Mouse (Mus musculus): ENCODE results near the gene Rhpn2. TPM values are rescaled to one million over a fixed set of nuclear protein-coding genes. Genes with fewer than 3 reads are reported as not detected.

Gene Rhpn2
- polyA plus RNA-seq, 1 experiment from 2014 or later, result 5.2 TPM

DNA sequence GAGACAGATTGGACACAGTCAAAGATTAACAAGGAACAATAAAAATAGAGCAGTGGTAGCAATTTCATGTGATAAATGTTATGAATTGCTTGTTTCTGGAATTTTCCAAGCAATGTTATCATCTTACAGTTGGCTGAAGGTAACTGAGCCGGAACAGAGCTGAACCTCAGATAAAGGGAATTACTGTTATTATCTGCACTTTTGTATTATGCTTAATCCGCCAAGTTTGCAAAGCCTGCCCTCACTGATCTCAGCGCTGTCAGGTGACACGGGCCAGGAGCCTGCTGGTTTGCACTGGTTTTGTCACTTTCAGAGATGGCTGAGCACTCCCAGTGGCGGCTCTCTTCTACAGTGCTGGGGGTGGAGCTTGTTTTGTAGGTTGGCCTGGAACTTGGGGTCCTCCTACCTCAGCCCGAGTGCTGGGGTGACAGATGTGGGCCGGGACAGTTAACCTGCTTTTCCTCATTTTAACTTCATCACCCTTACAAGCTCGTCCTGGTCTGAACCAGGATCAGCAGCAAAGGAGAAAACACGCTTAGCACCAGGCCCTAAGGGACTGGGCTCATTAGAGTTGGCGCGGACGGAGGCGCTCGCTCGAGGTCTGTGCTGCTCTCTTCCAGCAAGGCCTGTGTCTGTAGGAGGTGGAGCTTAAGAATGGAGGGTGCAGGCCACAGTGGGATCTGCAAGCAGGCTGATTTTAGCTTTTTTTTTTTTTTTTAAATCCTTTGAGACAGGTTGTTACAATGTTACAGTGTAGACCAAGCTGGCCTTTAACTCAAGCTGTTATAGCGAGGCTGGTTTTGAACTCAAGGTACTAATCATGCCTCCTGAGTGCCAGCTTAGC, 39.4 kb downstream of the Rhpn2 start:
- no peak overlapping the region for H3K4me3 ChIP-seq
- peaks cover 10% of the 10 kb centered on the region; the same call in 1 of the 2 replicates for H3K4me1 ChIP-seq (replicated peaks)
- H3K9ac ChIP-seq, result no peak overlapping the region
- H3K27ac ChIP-seq, result no peak overlapping the region
- 0 out of 2 replicates have a peak overlapping the region, but pooled peaks have one; percentile 13 for H3K4me2 ChIP-seq
- H3K27me3 ChIP-seq, result no peaks in the 10 kb centered on the region
- H3K36me3 ChIP-seq, result no peaks in the 10 kb centered on the region
- H3K9me3 ChIP-seq (replicated peaks), result 0 out of 2 replicates have a peak, but pooled peaks cover 5% of the 10 kb centered on the region
- peak; percentile 60; the same call in 1 of the 2 replicates for ATAC-seq (replicated peaks; ENCODE audit: insufficient number of reproducible peaks, insufficient read depth, low FRiP score, low read depth)
- 49% methylated on average over 16 of the region's 16 CpGs for WGBS

DNA sequence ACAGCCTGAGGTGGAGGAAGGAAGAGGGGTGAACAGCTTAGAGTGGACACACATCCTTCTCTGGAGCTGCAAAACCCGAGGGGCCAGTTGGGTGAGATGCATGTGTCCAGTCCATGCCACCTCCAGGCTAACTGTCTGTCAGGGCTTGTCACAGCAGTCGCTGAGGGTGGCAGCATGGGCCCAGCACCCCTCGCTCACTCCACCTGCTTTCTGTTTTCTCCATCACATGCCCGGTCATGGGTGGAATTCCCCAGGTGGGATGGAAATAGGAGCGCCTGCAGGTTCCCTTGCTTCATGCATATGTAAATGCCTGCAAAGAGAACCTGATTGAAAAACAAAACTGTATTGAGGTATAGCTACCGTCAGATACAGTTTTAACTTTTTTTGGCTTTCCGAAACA, 40.3 kb downstream of the Rhpn2 start:
- no peaks in the 10 kb centered on the region for H3K36me3 ChIP-seq
- WGBS, result 86% methylated on average over 7 of the region's 7 CpGs
- no peak overlapping the region for H3K4me2 ChIP-seq
- ATAC-seq (replicated peaks; ENCODE audit: insufficient number of reproducible peaks, insufficient read depth, low FRiP score, low read depth), result no peak
- no peak overlapping the region for H3K9ac ChIP-seq
- H3K27me3 ChIP-seq, result no peaks in the 10 kb centered on the region
- no peak overlapping the region for H3K27ac ChIP-seq
- no peak overlapping the region for H3K4me3 ChIP-seq
- peaks cover 13% of the 10 kb centered on the region for H3K4me1 ChIP-seq (replicated peaks)
- H3K9me3 ChIP-seq (replicated peaks), result no peaks in the 10 kb centered on the region

GRCm38 (mm10) chr7:35376623-35377022, 42.7 kb downstream of the Rhpn2 start:
- no peaks in the 10 kb centered on the region for H3K9me3 ChIP-seq (replicated peaks)
- H3K9ac ChIP-seq, result no peak overlapping the region
- peaks cover 28% of the 10 kb centered on the region for H3K4me1 ChIP-seq (replicated peaks)
- WGBS, result 81% methylated on average over 9 of the region's 9 CpGs
- ATAC-seq (replicated peaks; ENCODE audit: insufficient number of reproducible peaks, insufficient read depth, low FRiP score, low read depth), result no peak
- H3K36me3 ChIP-seq, result no peaks in the 10 kb centered on the region
- no peak overlapping the region for H3K27ac ChIP-seq
- H3K4me2 ChIP-seq, result no peak overlapping the region
- no peaks in the 10 kb centered on the region for H3K27me3 ChIP-seq
- no peak overlapping the region for H3K4me3 ChIP-seq

GRCm38 (mm10) chr7:35379492-35380119, 45.6 kb downstream of the Rhpn2 start:
- no peaks in the 10 kb centered on the region for H3K27me3 ChIP-seq
- H3K36me3 ChIP-seq, result no peaks in the 10 kb centered on the region
- WGBS, result 26% methylated on average over 16 of the region's 16 CpGs
- no peak overlapping the region for H3K9ac ChIP-seq
- H3K4me1 ChIP-seq (replicated peaks), result peaks cover 20% of the 10 kb centered on the region
- peak overlapping the region; percentile 75 for H3K27ac ChIP-seq
- 0 out of 2 replicates have a peak overlapping the region, but pooled peaks have one; percentile 3 for H3K4me3 ChIP-seq
- ATAC-seq (replicated peaks; ENCODE audit: insufficient number of reproducible peaks, insufficient read depth, low FRiP score, low read depth), result peak; percentile 25; the same call in 1 of the 2 replicates
- no peaks in the 10 kb centered on the region for H3K9me3 ChIP-seq (replicated peaks)
- peak overlapping the region; percentile 42 for H3K4me2 ChIP-seq

- H3K27me3 ChIP-seq, result no peaks in the 10 kb centered on the region
- H3K36me3 ChIP-seq, result no peaks in the 10 kb centered on the region
- H3K4me3 ChIP-seq, result no peak overlapping the region
- no peaks in the 10 kb centered on the region for H3K9me3 ChIP-seq (replicated peaks)
- WGBS, result 30% methylated on average over 8 of the region's 8 CpGs
- peaks cover 20% of the 10 kb centered on the region for H3K4me1 ChIP-seq (replicated peaks)
- peak overlapping the region; percentile 75 for H3K27ac ChIP-seq
- ATAC-seq (replicated peaks; ENCODE audit: insufficient number of reproducible peaks, insufficient read depth, low FRiP score, low read depth), result peak; percentile 75
- H3K9ac ChIP-seq, result no peak overlapping the region
- H3K4me2 ChIP-seq, result no peak overlapping the region
These were observed 46.4 kb downstream of the Rhpn2 start for GRCm38 (mm10) chr7:35380351-35380750.

DNA sequence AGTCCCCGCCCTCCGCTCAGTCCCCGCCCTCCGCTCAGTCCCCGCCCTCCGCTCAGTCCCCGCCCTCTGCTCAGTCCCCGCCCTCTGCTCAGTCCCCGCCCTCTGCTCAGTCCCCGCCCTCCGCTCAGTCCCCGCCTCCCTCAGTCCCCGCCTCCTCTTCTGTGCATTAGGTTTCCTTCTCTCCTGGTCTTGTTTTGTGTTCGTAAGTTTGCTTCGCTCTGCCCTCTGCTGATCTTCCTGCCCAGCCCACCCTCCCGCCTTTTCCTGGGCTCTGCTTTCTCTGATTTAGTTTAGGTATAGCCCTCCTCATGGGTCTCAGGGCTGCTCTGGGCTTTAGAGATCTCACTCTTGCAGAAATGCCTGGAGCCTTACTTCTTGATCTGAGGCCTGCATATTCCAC, 47.9 kb downstream of the Rhpn2 start:
- Histone ChIP-seq H3K9ac (no peak overlapping the region), H3K27me3 (no peaks in the 10 kb centered on the region), H3K4me3 (no peak overlapping the region), H3K4me1 (replicated peaks) (peaks cover 18% of the 10 kb centered on the region), H3K4me2 (no peak overlapping the region), H3K9me3 (replicated peaks) (no peaks in the 10 kb centered on the region), H3K27ac (no peak overlapping the region), H3K36me3 (no peaks in the 10 kb centered on the region)
- 64% methylated on average over 15 of the region's 16 CpGs for WGBS
- ATAC-seq (replicated peaks; ENCODE audit: insufficient number of reproducible peaks, insufficient read depth, low FRiP score, low read depth), result no peak

DNA sequence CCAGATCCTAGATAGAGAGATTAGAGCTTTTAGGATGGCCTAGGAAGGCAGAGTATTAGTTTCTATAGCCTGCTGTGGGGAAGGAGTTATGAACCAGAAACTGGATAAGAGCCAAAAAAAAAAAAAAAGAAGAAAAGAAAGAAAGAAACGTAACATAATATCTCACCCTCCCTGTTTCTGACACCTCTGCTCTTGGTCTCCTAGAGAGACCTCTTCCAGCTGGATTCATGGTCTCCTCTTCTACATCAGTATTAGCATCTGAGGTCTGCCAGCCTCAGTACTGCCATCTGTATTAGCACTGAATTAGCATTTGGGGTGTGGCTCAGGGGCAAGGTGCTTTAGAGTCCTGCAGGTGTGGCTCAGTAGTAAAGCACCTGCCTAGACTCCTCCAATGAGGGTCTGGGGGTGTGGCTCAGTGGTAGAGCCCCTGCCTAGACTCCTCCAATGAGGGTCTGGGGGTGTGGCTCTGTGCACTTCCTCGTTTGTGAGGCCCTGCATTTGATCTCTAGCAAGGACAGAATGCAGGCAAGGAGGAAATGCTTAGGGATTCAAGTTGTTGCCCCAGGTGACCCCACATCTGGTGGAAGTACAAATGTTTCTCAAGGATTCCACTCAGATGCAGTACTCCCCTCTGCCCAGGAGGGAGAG, 48.9 kb downstream of the Rhpn2 start:
- H3K27ac ChIP-seq, result no peak overlapping the region
- H3K9ac ChIP-seq, result no peak overlapping the region
- no peaks in the 10 kb centered on the region for H3K27me3 ChIP-seq
- H3K9me3 ChIP-seq (replicated peaks), result no peaks in the 10 kb centered on the region
- WGBS, result 32% methylated on average over 2 of the region's 2 CpGs
- no peak overlapping the region for H3K4me3 ChIP-seq
- H3K36me3 ChIP-seq, result no peaks in the 10 kb centered on the region
- no peak overlapping the region for H3K4me2 ChIP-seq
- H3K4me1 ChIP-seq (replicated peaks), result peaks cover 18% of the 10 kb centered on the region
- ATAC-seq (replicated peaks; ENCODE audit: insufficient number of reproducible peaks, insufficient read depth, low FRiP score, low read depth), result no peak

DNA sequence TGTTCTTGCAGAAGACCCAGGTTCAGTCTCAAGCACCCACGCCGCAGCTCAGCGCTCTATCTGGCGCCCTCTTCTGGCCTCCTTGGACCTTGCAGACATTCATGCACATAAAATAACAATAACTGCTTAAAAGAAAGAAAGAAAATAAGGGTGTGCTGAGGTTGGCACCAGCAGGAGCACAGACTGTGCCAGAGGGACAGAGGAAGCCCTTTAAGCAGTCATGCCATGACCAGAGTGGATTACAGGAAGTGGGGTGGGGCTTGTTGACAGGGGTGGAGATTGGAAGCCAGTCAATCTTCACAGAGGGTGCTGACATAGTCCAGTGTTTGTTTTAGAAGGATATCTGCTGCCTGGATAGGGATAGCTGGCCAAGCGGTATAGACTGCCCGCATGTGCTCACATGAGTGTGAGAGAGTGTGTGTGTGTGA, 52.6 kb downstream of the Rhpn2 start:
- Histone ChIP-seq H3K27ac (no peak overlapping the region), H3K9ac (no peak overlapping the region), H3K4me3 (no peak overlapping the region), H3K27me3 (no peaks in the 10 kb centered on the region), H3K9me3 (replicated peaks) (no peaks in the 10 kb centered on the region), H3K4me2 (no peak overlapping the region), H3K4me1 (replicated peaks) (no peaks in the 10 kb centered on the region), H3K36me3 (no peaks in the 10 kb centered on the region)
- WGBS, result 41% methylated on average over 6 of the region's 6 CpGs
- ATAC-seq (replicated peaks; ENCODE audit: insufficient number of reproducible peaks, insufficient read depth, low FRiP score, low read depth), result peak; percentile 79

DNA sequence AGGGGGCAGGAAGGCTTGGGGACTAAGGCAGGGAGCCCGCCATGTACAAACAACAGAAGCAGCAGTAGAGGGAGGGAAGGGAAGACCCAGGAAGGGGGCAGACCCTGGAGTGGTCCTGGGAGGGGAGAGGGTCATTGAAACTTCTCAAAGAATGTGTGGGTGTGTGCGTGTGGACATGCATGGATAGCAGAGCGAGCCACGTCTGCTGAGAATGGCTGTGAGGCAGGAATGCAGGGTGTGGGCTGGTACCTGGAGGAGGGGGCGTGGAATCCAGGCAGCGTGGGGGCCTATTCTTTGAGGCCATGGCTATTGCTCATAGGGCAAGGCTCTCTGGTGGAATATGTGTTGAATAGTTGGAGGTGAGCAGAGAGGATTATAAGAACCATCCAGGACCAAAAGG, 54.7 kb downstream of the Rhpn2 start:
- Histone ChIP-seq H3K27me3 (no peaks in the 10 kb centered on the region), H3K4me3 (no peak overlapping the region), H3K9me3 (replicated peaks) (no peaks in the 10 kb centered on the region), H3K27ac (no peak overlapping the region), H3K4me1 (replicated peaks) (no peaks in the 10 kb centered on the region), H3K4me2 (no peak overlapping the region), H3K36me3 (peaks cover 2% of the 10 kb centered on the region; the same call in 1 of the 2 replicates), H3K9ac (no peak overlapping the region)
- no peak for ATAC-seq (replicated peaks; ENCODE audit: insufficient number of reproducible peaks, insufficient read depth, low FRiP score, low read depth)
- 66% methylated on average over 6 of the region's 6 CpGs for WGBS

- WGBS, result 61% methylated on average over 5 of the region's 5 CpGs
- H3K27ac ChIP-seq, result no peak overlapping the region
- H3K4me3 ChIP-seq, result no peak overlapping the region
- no peak for ATAC-seq (replicated peaks; ENCODE audit: insufficient number of reproducible peaks, insufficient read depth, low FRiP score, low read depth)
- H3K36me3 ChIP-seq, result peaks cover 9% of the 10 kb centered on the region; the same call in 1 of the 2 replicates
- H3K4me2 ChIP-seq, result no peak overlapping the region
- no peaks in the 10 kb centered on the region for H3K27me3 ChIP-seq
- no peaks in the 10 kb centered on the region for H3K9me3 ChIP-seq (replicated peaks)
- peaks cover 16% of the 10 kb centered on the region for H3K4me1 ChIP-seq (replicated peaks)
- H3K9ac ChIP-seq, result no peak overlapping the region
These were observed 59.0 kb downstream of the Rhpn2 start for GRCm38 (mm10) chr7:35392935-35393334.

DNA sequence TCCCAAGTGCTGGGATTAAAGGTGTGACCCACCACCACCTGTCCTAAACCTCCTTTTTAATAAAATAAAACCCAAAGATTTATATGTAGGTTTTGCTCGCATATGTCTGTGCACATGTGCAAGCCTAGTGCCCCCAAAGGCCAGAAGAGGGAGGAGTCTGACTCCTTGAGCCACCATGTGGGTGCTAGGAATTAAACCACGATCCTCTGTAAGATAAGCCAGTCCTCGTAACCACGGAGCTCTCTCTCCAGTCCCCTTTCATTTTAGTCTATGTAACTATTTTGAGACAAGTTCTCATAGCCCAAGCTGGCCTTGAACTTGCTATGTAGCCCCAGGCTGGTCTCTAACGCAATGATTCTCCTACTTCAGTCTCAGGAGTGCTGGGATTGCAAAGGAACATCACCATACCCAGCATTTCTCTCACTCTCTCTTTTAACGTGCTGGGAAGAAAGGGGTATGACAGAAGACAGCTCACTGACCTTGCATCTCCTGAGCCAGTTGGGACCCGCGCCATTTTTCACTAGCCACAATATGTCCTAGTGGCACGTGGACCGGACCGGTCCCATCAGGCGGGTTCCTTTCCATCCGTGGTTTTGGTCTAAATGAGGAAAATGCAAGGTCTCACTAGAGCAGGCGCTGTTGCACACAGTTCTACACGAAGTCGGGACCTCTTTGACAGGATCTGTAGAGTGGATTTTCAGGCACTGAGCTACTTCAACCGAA, 61.9 kb downstream of the Rhpn2 start:
- Histone ChIP-seq H3K27ac (no peak overlapping the region), H3K9ac (peak overlapping the region; percentile 58), H3K4me1 (replicated peaks) (peaks cover 17% of the 10 kb centered on the region), H3K36me3 (peaks cover 26% of the 10 kb centered on the region; the same call in 1 of the 2 replicates), H3K9me3 (replicated peaks) (no peaks in the 10 kb centered on the region), H3K27me3 (no peaks in the 10 kb centered on the region), H3K4me2 (peak overlapping the region; percentile 87), H3K4me3 (peak overlapping the region; percentile 71)
- no peak for ATAC-seq (replicated peaks; ENCODE audit: insufficient number of reproducible peaks, insufficient read depth, low FRiP score, low read depth)
- WGBS, result 8% methylated on average over 17 of the region's 17 CpGs

Data from heart, embryonic 15.5 days (tissue).